Mouse (Mus musculus) heart, adult 11 months (tissue): ENCODE data around the gene Myef2.
"Not testable (repeated sequence)": the region's sequence is repeated elsewhere in the genome, so short reads cannot be mapped to it uniquely, and the experiment has no call there.

Experiments
- DNase-seq: peaks from one replicate; pipeline ENCODE4 v3.0.0; 2022

Gene Myef2

GRCm38 (mm10) chr2:125123477-125123852, at the start of gene Myef2:
TSS of gene Myef2 (minus strand) at chr2:125123661.
- DNase-seq = peak; percentile 97

- peak; percentile 33 for DNase-seq
Measured at GRCm38 (mm10) chr2:125162012-125162470, 38.6 kb upstream of the Myef2 start.

DNA sequence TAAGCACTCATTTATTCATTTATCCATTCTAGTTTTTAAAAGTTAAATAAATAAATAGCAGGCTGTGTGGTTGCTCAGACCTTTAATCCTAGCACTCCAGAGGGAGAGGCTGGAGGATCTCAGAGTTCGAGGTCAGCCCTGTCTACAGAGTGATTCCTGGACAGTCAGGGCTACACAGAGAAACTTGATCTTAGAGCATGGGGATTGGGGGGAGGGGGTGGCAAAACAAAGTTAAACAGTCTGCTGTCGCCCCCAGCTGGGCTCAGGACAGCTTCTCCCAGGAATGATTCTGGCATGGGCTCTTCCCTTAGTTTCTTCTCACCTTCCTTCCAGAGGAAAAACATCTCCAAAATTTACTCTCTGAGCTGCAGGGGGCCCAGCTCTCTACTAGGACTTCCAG, 32.0 kb upstream of the Myef2 start:
- peak; percentile 68 for DNase-seq

- peak; percentile 54 for DNase-seq
Measured at GRCm38 (mm10) chr2:125154294-125154693, 30.8 kb upstream of the Myef2 start.

GRCm38 (mm10) chr2:125152388-125152787, 28.9 kb upstream of the Myef2 start, which contains the start of gene Slc12a1:
TSS of gene Slc12a1 (plus strand) at chr2:125152505.
- peak; percentile 15 for DNase-seq

- DNase-seq = no peak
Measured at GRCm38 (mm10) chr2:125142336-125142735, 18.9 kb upstream of the Myef2 start.

DNA sequence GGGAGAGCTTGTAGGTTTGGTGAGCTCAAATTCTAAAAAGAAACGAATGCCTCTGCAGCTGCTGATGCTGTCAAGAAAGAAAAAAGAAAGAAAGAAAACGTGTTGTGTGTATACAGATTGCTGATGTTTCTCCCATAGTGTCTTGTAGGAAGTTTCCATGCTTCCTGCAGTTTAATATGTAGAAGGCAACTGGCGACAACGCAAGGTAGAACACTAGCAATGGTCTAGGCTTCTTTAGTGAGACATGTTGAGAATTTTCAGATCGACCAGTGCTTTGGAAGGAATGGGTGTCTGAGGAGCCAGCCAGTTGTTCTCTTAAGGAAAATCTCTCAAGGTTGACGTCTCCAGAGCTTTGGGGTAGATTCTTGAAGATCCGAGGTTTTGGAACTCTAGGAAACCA, 13.4 kb upstream of the Myef2 start:
- DNase-seq = peak; percentile 30

GRCm38 (mm10) chr2:125135903-125136811, 12.7 kb upstream of the Myef2 start, which contains the start of gene Ctxn2:
TSS of gene Ctxn2 (plus strand) at chr2:125136692.
- DNase-seq = peak; percentile 86

GRCm38 (mm10) chr2:125134113-125134512, 10.7 kb upstream of the Myef2 start:
- DNase-seq = peak; percentile 16

DNA sequence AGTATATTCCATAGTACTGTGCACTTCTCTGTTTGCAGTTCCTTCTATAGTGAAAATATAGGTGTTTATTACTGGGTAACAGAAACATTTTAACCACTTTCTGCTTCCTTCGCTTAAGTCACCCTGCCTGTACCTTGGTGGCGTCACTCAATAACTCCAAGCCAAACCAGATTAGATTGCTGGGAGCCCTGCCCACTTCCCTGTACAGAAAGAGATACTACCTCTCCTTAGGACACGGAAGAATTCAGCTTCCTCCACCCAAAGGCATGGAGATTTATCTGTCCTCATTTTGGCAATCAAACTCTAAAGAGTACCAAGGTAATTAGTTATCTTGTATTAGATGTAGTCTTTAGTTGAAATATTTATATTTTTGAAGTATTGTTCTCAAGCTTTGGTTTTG, 3.3 kb upstream of the Myef2 start:
- peak; percentile 46 for DNase-seq

- peak; percentile 72 for DNase-seq
Measured at GRCm38 (mm10) chr2:125125824-125126223, 2.4 kb upstream of the Myef2 start.

DNA sequence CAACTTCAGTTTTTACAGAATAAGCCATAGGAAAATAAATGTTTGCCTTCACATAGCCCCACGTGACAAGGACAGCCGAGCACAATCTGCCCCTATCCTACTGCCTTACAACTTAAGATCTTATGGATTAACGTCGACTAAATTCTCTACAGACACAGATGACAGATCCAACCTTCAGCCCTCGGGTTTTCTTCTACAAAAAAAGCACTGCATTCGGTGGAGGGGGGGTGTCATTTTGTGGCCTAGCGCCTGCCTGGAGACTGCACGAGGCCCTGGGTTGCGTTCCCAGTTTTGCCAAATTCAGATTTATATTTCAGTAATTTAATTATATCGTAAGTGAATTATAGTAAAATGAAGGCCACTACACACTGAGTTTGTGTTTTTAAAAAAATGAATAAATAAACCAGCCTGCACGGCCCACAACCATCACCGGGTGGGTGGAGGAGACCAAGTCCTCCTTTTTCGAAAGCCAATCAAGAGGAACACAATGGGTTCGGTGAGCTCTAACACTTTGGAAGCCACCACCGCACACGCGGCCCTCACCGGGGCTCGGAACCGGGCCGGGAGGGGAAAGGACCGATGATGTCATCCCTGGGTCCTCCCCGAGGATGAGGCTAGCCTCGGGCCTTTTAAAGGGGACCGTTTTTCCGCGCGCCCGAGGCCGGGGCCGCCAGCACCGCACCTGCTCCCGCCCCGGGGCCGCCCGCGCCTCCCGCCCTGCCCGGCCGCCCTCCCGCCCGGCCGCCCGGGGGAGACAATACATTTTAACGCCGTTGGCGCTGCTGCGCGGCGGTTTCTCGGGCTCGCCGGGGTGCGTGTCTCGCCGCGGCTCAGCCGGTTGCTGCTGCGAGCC, 611 bp downstream of the Myef2 start:
- DNase-seq = peak; percentile 95

DNA sequence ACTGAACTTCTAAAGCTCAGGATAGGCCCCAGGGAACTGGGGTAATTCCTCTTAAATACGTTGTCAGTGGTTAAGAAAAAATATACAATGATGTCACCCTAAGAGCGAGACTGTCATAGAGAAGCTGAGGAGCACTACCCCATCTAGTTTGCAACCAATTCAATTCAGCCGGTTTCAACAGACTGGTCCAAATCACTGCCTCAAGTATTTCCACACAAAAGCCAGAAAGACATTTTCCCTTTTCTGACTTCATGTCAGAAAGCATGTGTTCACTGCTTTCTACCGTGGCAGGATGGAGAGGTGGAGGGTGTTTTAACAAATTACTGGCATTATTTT, 1.2 kb downstream of the Myef2 start:
- no peak for DNase-seq

GRCm38 (mm10) chr2:125119381-125120110, 3.9 kb downstream of the Myef2 start:
- peak; percentile 42 for DNase-seq

- not testable (repeated sequence) for DNase-seq
Measured at GRCm38 (mm10) chr2:125106536-125106935, 16.9 kb downstream of the Myef2 start.

- DNase-seq = not testable (repeated sequence)
Measured at GRCm38 (mm10) chr2:125104491-125104890, 19.0 kb downstream of the Myef2 start.

GRCm38 (mm10) chr2:125092123-125092522, 31.3 kb downstream of the Myef2 start:
- not testable (repeated sequence) for DNase-seq

- DNase-seq = no peak
Measured at GRCm38 (mm10) chr2:125088757-125089156, 34.7 kb downstream of the Myef2 start.

DNA sequence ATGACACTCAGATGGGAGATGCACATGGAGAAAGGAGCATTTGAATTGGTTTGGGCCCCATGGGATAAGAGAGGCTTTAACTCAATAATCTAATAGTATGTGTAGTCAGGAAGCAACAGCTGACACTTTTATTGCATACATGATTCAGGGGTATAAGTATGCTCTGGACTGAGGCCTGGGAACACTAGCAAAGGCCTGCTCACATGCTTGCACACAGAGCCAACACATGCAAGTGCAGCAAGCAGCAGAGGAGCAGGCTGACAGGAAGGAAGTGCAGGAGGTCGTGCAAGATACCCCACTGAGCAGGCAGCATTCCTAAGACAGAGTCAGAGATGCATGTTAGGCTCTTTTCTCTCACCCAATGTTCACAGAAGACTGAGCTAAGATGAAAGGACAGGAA, 39.6 kb downstream of the Myef2 start:
- no peak for DNase-seq

DNA sequence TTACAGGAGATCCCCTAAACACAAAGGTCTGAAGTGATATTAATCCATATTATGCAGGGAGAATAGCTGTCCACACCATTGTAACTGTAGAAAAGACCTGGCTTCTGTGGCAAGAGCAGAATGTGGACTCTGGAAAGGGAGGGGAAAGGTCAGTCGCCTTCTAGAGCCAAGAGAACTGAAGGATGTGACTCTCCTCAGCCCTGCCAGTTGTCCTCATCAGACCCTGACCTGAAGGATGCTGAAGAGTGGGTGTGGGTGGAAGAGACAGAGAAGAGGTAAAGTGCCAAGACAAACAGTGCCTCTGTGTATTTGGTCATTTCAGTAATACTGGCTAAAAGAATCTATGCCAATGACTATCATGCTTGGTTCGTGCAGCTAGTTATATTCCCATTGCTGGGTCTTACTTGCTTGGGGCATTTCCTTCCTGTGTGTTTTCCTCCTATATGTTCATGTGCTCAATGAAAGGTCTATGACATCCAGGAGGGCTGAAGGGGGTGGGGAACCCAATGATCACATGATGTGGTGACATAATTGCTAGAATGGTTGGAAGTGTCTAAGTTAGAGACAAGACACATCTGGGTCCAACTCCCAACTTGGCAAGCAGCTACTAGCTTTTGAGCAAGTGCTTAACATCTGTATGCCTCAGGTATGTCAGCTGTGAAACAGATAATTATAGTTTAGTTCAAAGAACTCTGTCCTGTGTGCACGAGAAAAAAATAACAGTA, 50.2 kb downstream of the Myef2 start:
- DNase-seq = peak; percentile 92

- peak; percentile 81 for DNase-seq
Measured at GRCm38 (mm10) chr2:125068696-125069095, 54.8 kb downstream of the Myef2 start.

- peak; percentile 95 for DNase-seq
Measured at GRCm38 (mm10) chr2:125067894-125068293, 55.6 kb downstream of the Myef2 start, which contains the start of gene Slc24a5. TSS of gene Slc24a5 (plus strand) at chr2:125068124.
